Mouse (Mus musculus) left cerebral cortex, adult 8-10 months (tissue): Measurements from ENCODE around the gene Naaa. TPM values are rescaled to one million over a fixed set of nuclear protein-coding genes. Genes with fewer than 3 reads are reported as not detected.

Source experiments
- DNase-seq, 2 experiments: peaks; one replicate each; pipeline ENCODE4 v3.0.0; 2022; ENCODE audit warnings: low spot score in 2 of 2
- total RNA-seq, 4 experiments: library from RNA; stranded (reverse); gene quantifications; 2 replicates each; pipeline ENCODE4 v1.2.4; 2022

Gene Naaa
- total RNA-seq, 4 experiments from 2014 or later, result 38.8 to 42.6 (median 42.1) TPM

DNA sequence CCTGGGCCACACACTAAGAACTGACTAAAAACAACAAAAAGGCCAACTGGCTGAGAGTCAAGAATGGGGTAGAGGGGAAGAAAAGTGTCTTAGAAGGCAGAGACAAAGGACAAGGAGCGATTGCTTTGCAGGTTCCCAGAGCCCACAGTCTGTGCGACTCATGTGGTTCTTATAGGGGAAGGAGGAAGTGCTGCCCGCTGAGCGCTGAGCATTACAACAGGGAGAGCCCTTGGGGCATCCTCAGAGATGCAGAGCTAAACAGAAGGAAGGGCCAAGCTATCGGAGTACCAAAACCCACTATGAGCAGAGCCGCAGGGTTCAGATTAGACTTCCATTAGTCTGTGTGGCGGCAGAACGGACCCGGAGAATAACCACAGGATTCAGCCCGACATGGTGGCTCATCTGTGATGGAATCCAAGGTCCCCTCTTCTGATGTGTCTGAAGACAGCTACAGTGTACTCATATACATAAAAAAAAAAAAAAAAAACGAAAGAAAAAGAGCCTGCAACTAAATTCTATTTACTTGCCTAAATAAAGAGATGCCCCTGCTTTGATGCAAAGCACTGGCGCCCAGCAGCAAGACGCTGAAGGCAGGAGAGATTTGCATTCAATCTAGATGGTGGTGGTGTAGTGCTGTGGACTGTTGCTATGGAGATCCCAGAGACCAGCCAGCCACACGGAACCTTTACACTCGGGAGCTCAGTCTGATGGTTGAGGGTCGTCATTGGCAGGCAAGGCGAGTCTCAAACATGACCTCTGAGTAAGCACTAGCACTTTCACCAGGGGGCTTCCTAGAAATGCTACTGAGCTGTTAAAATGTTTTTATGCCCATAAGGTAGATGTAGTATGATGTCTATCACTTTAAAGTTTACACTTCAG is 58.8 kb downstream of the Naaa start:
- DNase-seq, result no peak

DNA sequence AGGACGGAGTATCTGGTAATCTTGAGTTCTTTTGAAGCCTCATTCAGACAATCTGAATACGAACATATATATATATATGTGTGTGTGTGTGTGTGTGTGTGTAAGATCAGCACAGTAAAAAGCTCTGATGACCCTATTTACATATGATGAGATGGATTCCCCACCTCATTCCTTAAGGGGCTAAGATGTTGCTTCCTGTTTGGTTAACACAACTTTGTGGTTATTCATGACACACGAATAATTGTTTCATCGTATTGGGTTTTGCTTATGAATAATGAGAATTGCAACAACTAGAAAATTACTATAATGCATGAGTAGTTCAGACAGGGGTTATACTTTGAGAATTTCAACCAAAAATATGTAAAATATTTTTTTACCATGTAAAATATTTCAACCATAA is 62.7 kb downstream of the Naaa start, which contains the start of gene U90926:
U90926 (minus strand) TSS at position 101 of the 400 bp plus-strand sequence.
- no peak for DNase-seq

DNA sequence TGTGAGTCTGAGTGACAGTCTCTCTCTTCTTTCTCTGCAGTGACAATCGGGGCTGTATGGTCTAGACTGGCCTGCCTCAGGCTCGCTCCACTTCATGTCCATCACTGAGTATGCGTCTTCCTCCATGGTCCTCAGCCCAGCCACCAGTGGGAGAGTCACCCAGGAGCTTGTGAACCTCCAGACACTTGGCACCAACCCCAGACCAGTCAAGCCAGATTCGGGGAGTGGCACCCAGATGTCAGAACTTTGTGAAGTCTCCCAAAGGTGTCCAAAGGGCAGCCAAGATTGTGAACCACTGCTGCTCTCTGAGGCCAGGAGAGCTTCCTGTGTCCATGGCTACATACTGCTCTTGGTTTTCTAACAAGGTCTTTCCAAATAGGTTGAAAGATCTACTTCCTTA is 65.7 kb downstream of the Naaa start:
- no peak for DNase-seq

DNA sequence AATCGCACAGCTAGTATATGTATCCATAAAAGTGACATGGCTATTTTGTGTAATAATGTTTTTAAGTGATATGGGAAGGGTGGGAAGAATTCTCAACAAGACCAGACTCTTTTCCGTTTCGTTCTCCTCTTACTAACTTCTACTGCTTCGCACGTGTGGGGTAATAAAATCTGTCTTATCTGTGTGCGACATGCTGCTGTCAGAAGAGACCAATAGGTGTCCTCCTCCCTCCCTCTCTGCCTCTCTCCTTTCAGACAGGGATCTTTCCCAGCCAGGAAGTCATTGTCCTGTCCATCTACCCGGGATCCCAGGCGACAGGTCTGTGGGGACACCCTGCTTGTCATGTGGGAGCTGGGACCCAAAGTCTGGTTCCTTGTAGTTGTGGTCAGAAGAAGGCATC is 67.8 kb downstream of the Naaa start:
- DNase-seq, result no peak

Other genes starting within 250 kb of the Naaa start
- 10 to 100 TPM; 30.0 to 32.2 (median 30.6) TPM for gene Cdkl2, start 234.3 kb downstream of the Naaa start, total RNA-seq
- gene G3bp2, start 194.5 kb downstream of the Naaa start, total RNA-seq, result 100 to 1,000 TPM; 204 to 226 (median 221) TPM
- 10 to 100 TPM; 76.4 to 82.2 (median 79.0) TPM for gene Uso1, start 140.2 kb downstream of the Naaa start, total RNA-seq
- not detected for gene U90926, start 62.8 kb downstream of the Naaa start, total RNA-seq
- 1 to 10 TPM in 1 of 4 experiments, under 1 TPM in 3; 0.53 to 1.1 (median 0.83) TPM for gene Ppef2, start 21.9 kb downstream of the Naaa start, total RNA-seq
- 10 to 100 TPM; 17.4 to 23.6 (median 21.1) TPM for gene Sdad1, start 32.3 kb upstream of the Naaa start, total RNA-seq
- under 1 TPM in 1 of 4 experiments, not detected in 3; 0.26 TPM for gene Cxcl9, start 49.9 kb upstream of the Naaa start, total RNA-seq
- 1 to 10 TPM; 5.0 to 8.0 (median 6.7) TPM for gene Art3, start 53.7 kb upstream of the Naaa start, total RNA-seq
- gene Cxcl10, start 70.7 kb upstream of the Naaa start, total RNA-seq, result 1 to 10 TPM in 2 of 4 experiments, not detected in 2; 1.8 to 2.7 TPM
- gene Nup54, start 157.0 kb upstream of the Naaa start, total RNA-seq, result 10 to 100 TPM; 26.6 to 32.0 (median 28.6) TPM
- gene Scarb2, start 228.7 kb upstream of the Naaa start, total RNA-seq, result 100 to 1,000 TPM in 3 of 4 experiments, 10 to 100 TPM in 1; 97.5 to 104 (median 102) TPM